Mouse (Mus musculus): Measurements from ENCODE around the gene Zfp286. TPM values are rescaled to one million over a fixed set of nuclear protein-coding genes. Genes with fewer than 3 reads are reported as not detected.

Zfp286 gene
- polyA plus RNA-seq, 1 experiment from 2014 or later: 31.1 TPM

GRCm38 (mm10) chr11:62821893-62822292 lies 32.6 kb upstream of the Zfp286 start:
- Histone ChIP-seq H3K36me3 (ENCODE audit: control insufficient read depth, insufficient read depth, low read length) (no peaks in the 10 kb centered on the region), H3K4me2 (replicated peaks; ENCODE audit: low read depth, low read length) (no peak overlapping the region), H3K9ac (ENCODE audit: low read depth, low read length) (no peak overlapping the region), H3K4me1 (replicated peaks; ENCODE audit: control insufficient read depth, insufficient read depth, low read length) (0 out of 2 replicates have a peak, but pooled peaks cover 2% of the 10 kb centered on the region), H3K4me3 (ENCODE audit: low read depth, low read length) (no peak overlapping the region), H3K27me3 (ENCODE audit: control insufficient read depth, insufficient read depth, low read length) (no peaks in the 10 kb centered on the region), H3K9me3 (ENCODE audit: control insufficient read depth, low read length) (no peaks in the 10 kb centered on the region), H3K27ac (ENCODE audit: low read depth, low read length) (no peak overlapping the region)
- WGBS: 76% methylated on average over 5 of the region's 5 CpGs
- no peak for DNase-seq (ENCODE audit: low spot score)
- ATAC-seq (ENCODE audit: low FRiP score): no peak

DNA sequence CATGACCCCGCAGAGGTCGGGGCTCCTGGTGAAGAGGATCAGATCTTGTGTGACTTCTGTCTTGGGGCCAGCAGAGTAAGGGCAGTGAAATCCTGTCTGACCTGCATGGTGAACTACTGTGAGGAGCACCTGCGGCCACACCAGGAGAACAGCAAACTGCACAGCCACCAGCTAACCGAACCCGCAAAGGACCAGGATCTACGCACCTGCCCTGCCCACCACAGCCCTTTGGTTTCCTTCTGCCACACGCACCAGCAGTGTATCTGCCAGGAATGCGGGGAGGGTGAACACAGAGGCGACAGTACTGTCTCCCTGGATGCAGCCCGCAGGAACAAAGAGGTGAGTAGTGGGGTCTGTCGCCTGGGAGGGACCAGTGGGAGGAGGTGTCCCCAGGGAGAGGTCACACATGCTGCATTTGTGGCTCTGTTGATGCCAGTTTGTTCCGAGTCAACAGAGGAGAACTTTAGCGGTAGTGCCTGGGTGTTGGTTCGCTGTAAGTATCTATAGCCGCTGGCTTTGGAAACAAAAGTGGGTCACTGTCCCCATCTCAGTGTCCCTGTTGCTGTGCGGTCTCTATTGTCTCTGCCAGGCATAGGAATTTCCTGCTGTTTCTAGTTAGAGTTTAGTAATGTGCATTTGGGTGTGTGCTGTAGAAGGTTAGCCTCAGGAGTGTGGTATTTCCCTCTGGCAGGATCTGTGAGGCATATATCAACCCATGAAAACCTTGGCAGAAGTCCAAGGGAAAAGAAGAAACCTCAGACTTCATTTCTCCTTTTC lies 31.6 kb upstream of the Zfp286 start:
- no peaks in the 10 kb centered on the region for H3K36me3 ChIP-seq (ENCODE audit: control insufficient read depth, insufficient read depth, low read length)
- 20% methylated on average over 16 of the region's 16 CpGs for WGBS
- H3K4me1 ChIP-seq (replicated peaks; ENCODE audit: control insufficient read depth, insufficient read depth, low read length): 0 out of 2 replicates have a peak, but pooled peaks cover 2% of the 10 kb centered on the region
- peak overlapping the region; percentile 50 for H3K4me2 ChIP-seq (replicated peaks; ENCODE audit: low read depth, low read length)
- peak overlapping the region; percentile 19 for H3K4me3 ChIP-seq (ENCODE audit: low read depth, low read length)
- H3K9me3 ChIP-seq (ENCODE audit: control insufficient read depth, low read length): no peaks in the 10 kb centered on the region
- peak overlapping the region; percentile 16; the same call in 1 of the 2 replicates for H3K9ac ChIP-seq (ENCODE audit: low read depth, low read length)
- H3K27ac ChIP-seq (ENCODE audit: low read depth, low read length): 0 out of 2 replicates have a peak overlapping the region, but pooled peaks have one; percentile 18
- DNase-seq (ENCODE audit: low spot score) (peak; percentile 50), ATAC-seq (ENCODE audit: low FRiP score) (peak; percentile 35; the same call in 1 of the 2 replicates)
- H3K27me3 ChIP-seq (ENCODE audit: control insufficient read depth, insufficient read depth, low read length): no peaks in the 10 kb centered on the region

GRCm38 (mm10) chr11:62820059-62820541 lies 30.8 kb upstream of the Zfp286 start, which contains the start of gene Trim16:
Gene Trim16 (plus strand): TSS chr11:62820231.
- H3K9me3 ChIP-seq (ENCODE audit: control insufficient read depth, low read length): no peaks in the 10 kb centered on the region
- peak within 1 kb of the TSS; percentile 19 for H3K4me3 ChIP-seq (ENCODE audit: low read depth, low read length)
- H3K9ac ChIP-seq (ENCODE audit: low read depth, low read length): peak within 1 kb of the TSS; percentile 16
- 16% methylated on average over 15 of the region's 15 CpGs for WGBS
- H3K27ac ChIP-seq (ENCODE audit: low read depth, low read length): 0 out of 2 replicates have a peak within 1 kb of the TSS, but pooled peaks have one; percentile 18
- ATAC-seq (ENCODE audit: low FRiP score): peak; percentile 53
- H3K4me1 ChIP-seq (replicated peaks; ENCODE audit: control insufficient read depth, insufficient read depth, low read length): 0 out of 2 replicates have a peak, but pooled peaks cover 2% of the 10 kb centered on the region
- peak; percentile 53 for DNase-seq (ENCODE audit: low spot score)
- no peaks in the 10 kb centered on the region for H3K27me3 ChIP-seq (ENCODE audit: control insufficient read depth, insufficient read depth, low read length)
- H3K36me3 ChIP-seq (ENCODE audit: control insufficient read depth, insufficient read depth, low read length): no peaks in the 10 kb centered on the region
- peak within 1 kb of the TSS; percentile 50 for H3K4me2 ChIP-seq (replicated peaks; ENCODE audit: low read depth, low read length)

DNA sequence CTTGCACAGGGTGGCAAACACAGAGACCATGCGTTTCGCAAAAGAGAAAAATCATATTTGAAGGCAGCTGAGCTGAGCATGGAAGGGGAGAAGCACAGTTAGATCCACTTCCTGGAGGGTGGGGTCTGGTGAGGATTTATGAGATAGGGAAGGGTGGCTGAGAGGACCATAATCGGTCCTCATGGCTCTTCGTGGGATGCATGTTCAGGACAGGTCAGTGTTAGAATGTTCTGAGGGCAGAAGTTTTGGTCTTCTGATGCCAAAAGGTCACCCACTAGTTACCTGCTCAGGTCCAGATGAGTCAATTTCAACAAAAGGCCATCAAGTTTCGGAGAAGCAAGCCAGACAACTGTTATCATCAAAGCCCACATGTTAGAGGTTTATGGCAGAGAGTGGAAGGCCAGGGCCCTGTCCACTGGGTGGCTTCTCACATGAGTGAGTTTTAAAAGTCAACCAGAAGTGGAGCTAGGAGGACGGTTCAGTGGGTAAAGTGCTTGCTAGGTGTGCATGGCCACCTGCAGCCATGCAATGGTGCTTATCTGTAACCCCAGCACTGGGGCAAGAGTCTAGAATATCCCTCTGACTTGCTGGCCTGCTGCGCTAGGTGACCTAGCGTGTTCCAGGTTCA lies 29.9 kb upstream of the Zfp286 start:
- ATAC-seq (ENCODE audit: low FRiP score) (no peak), DNase-seq (ENCODE audit: low spot score) (no peak)
- H3K9ac ChIP-seq (ENCODE audit: low read depth, low read length): no peak overlapping the region
- H3K4me3 ChIP-seq (ENCODE audit: low read depth, low read length): no peak overlapping the region
- no peaks in the 10 kb centered on the region for H3K36me3 ChIP-seq (ENCODE audit: control insufficient read depth, insufficient read depth, low read length)
- WGBS: 93% methylated on average over 8 of the region's 8 CpGs
- H3K4me2 ChIP-seq (replicated peaks; ENCODE audit: low read depth, low read length): no peak overlapping the region
- no peaks in the 10 kb centered on the region for H3K9me3 ChIP-seq (ENCODE audit: control insufficient read depth, low read length)
- 0 out of 2 replicates have a peak, but pooled peaks cover 2% of the 10 kb centered on the region for H3K4me1 ChIP-seq (replicated peaks; ENCODE audit: control insufficient read depth, insufficient read depth, low read length)
- H3K27me3 ChIP-seq (ENCODE audit: control insufficient read depth, insufficient read depth, low read length): no peaks in the 10 kb centered on the region
- no peak overlapping the region for H3K27ac ChIP-seq (ENCODE audit: low read depth, low read length)

- Histone ChIP-seq H3K9ac (ENCODE audit: low read depth, low read length) (no peak overlapping the region), H3K27ac (ENCODE audit: low read depth, low read length) (no peak overlapping the region), H3K36me3 (ENCODE audit: control insufficient read depth, insufficient read depth, low read length) (no peaks in the 10 kb centered on the region), H3K4me3 (ENCODE audit: low read depth, low read length) (no peak overlapping the region), H3K27me3 (ENCODE audit: control insufficient read depth, insufficient read depth, low read length) (no peaks in the 10 kb centered on the region), H3K4me2 (replicated peaks; ENCODE audit: low read depth, low read length) (no peak overlapping the region), H3K9me3 (ENCODE audit: control insufficient read depth, low read length) (no peaks in the 10 kb centered on the region), H3K4me1 (replicated peaks; ENCODE audit: control insufficient read depth, insufficient read depth, low read length) (0 out of 2 replicates have a peak, but pooled peaks cover 2% of the 10 kb centered on the region)
- 86% methylated on average over 6 of the region's 6 CpGs for WGBS
- ATAC-seq (ENCODE audit: low FRiP score): no peak
- DNase-seq (ENCODE audit: low spot score): no peak
Observed at GRCm38 (mm10) chr11:62816591-62816990, 27.3 kb upstream of the Zfp286 start.

DNA sequence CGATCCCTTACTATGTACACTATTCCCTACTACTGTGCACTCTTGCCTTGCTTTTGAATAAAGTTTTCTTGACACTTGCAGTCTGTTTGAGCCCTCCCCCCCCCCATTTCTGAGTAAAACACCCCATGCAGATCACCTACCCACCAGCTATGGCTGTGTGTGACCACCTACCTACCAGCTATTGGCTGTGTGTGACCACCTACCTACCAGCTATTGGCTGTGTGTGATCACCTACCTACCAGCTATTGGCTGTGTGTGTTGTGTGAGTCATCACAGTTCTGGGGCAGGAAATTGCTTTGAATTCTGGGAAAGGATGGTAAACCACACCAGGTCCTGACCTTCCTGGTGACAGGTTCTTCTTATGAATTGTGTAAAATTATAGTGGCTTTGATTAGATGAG lies 26.2 kb upstream of the Zfp286 start:
- WGBS: 95% methylated on average over 1 of the region's 1 CpGs
- Histone ChIP-seq H3K9me3 (ENCODE audit: control insufficient read depth, low read length) (no peaks in the 10 kb centered on the region), H3K4me1 (replicated peaks; ENCODE audit: control insufficient read depth, insufficient read depth, low read length) (0 out of 2 replicates have a peak, but pooled peaks cover 2% of the 10 kb centered on the region), H3K4me3 (ENCODE audit: low read depth, low read length) (no peak overlapping the region), H3K4me2 (replicated peaks; ENCODE audit: low read depth, low read length) (no peak overlapping the region), H3K9ac (ENCODE audit: low read depth, low read length) (no peak overlapping the region), H3K27ac (ENCODE audit: low read depth, low read length) (no peak overlapping the region), H3K27me3 (ENCODE audit: control insufficient read depth, insufficient read depth, low read length) (no peaks in the 10 kb centered on the region), H3K36me3 (ENCODE audit: control insufficient read depth, insufficient read depth, low read length) (no peaks in the 10 kb centered on the region)
- DNase-seq (ENCODE audit: low spot score) (no peak), ATAC-seq (ENCODE audit: low FRiP score) (no peak)

- Histone ChIP-seq H3K4me1 (replicated peaks; ENCODE audit: control insufficient read depth, insufficient read depth, low read length) (no peaks in the 10 kb centered on the region), H3K36me3 (ENCODE audit: control insufficient read depth, insufficient read depth, low read length) (no peaks in the 10 kb centered on the region), H3K4me3 (ENCODE audit: low read depth, low read length) (no peak overlapping the region), H3K27me3 (ENCODE audit: control insufficient read depth, insufficient read depth, low read length) (no peaks in the 10 kb centered on the region), H3K9me3 (ENCODE audit: control insufficient read depth, low read length) (no peaks in the 10 kb centered on the region), H3K4me2 (replicated peaks; ENCODE audit: low read depth, low read length) (no peak overlapping the region), H3K9ac (ENCODE audit: low read depth, low read length) (no peak overlapping the region), H3K27ac (ENCODE audit: low read depth, low read length) (no peak overlapping the region)
- ATAC-seq (ENCODE audit: low FRiP score) (no peak), DNase-seq (ENCODE audit: low spot score) (no peak)
- 71% methylated on average over 4 of the region's 4 CpGs for WGBS
Observed at GRCm38 (mm10) chr11:62814625-62815024, 25.4 kb upstream of the Zfp286 start.

- WGBS: 69% methylated on average over 6 of the region's 6 CpGs
- DNase-seq (ENCODE audit: low spot score): no peak
Observed at GRCm38 (mm10) chr11:62813970-62814624, 24.8 kb upstream of the Zfp286 start.

More at GRCm38 (mm10) chr11:62813970-62814624, 24.8 kb upstream of the Zfp286 start:
- ATAC-seq (ENCODE audit: low FRiP score): no peak
- Histone ChIP-seq H3K4me2 (replicated peaks; ENCODE audit: low read depth, low read length) (no peak overlapping the region), H3K4me1 (replicated peaks; ENCODE audit: control insufficient read depth, insufficient read depth, low read length) (no peaks in the 10 kb centered on the region), H3K9me3 (ENCODE audit: control insufficient read depth, low read length) (no peaks in the 10 kb centered on the region), H3K27ac (ENCODE audit: low read depth, low read length) (no peak overlapping the region), H3K27me3 (ENCODE audit: control insufficient read depth, insufficient read depth, low read length) (no peaks in the 10 kb centered on the region), H3K4me3 (ENCODE audit: low read depth, low read length) (no peak overlapping the region), H3K36me3 (ENCODE audit: control insufficient read depth, insufficient read depth, low read length) (no peaks in the 10 kb centered on the region), H3K9ac (ENCODE audit: low read depth, low read length) (no peak overlapping the region)

Measured in hindbrain, embryonic 11.5 days (tissue).